ENCODE assay signal across 21 mouse cellular contexts in genomic region chr12:45068145-45068754, GRCm38 (mm10). TPM values are rescaled to one million over a fixed set of nuclear protein-coding genes. Genes with fewer than 3 reads are reported as not detected.
DNase-seq lines count a peak whose midpoint lies in the region; ATAC-seq lines count a peak whose summit lies in the region.
"Had no signal": no experiment of that assay in that cellular context is flagged by ENCODE, and none has a peak within 500 bp of the region (broad histone marks: within the 10 kb centered on the region; RNA-seq: fewer than 3 reads in every experiment).

No protein-coding gene starts in this region.

- no peak overlapping the region for H3K9ac ChIP-seq in heart, embryonic 12.5 days
- no peak overlapping the region for H3K9ac ChIP-seq in limb, embryonic 12.5 days (replicated peaks)
- H3K9ac ChIP-seq: kidney, embryonic 15.5 days; liver, embryonic 13.5 days; midbrain, embryonic 15.5 days had no signal

- WGBS in heart, embryonic 12.5 days: 81% methylated on average over 6 of the region's 6 CpGs
- 44% methylated on average over 6 of the region's 6 CpGs for WGBS in limb, embryonic 12.5 days
- WGBS in limb, embryonic 10.5 days: 66% methylated on average over 6 of the region's 6 CpGs

- peak; percentile 89 for DNase-seq in heart, adult 11 months
- DNase-seq in limb, embryonic 10.5 days (ENCODE audit: low spot score): no peak
- no peak for DNase-seq in retina, embryonic 14.5 days (ENCODE audit: low spot score)
- no peak for DNase-seq in urinary bladder, postnatal 36 days (ENCODE audit: low spot score in 2 of 2)
- DNase-seq: adrenal gland, postnatal 10 days; cerebellum, adult 11 months; cerebellum, adult 9-10 months; cerebellum, postnatal 36 days; kidney, postnatal 25 days; liver, embryonic 13.5 days; lung, adult 2 months; lung, postnatal 36 days had no signal

- no peaks in the 10 kb centered on the region for H3K36me3 ChIP-seq in heart, embryonic 12.5 days
- no peaks in the 10 kb centered on the region for H3K36me3 ChIP-seq in limb, embryonic 12.5 days
- no peaks in the 10 kb centered on the region for H3K36me3 ChIP-seq in limb, embryonic 10.5 days
- H3K36me3 ChIP-seq: kidney, embryonic 15.5 days; liver, embryonic 13.5 days; midbrain, embryonic 15.5 days had no signal

- H3K27ac ChIP-seq in heart, embryonic 12.5 days (ENCODE audit: poor library complexity, severe bottlenecking): no peak overlapping the region
- H3K27ac ChIP-seq in limb, embryonic 12.5 days: 0 out of 2 replicates have a peak overlapping the region, but pooled peaks have one; percentile 25
- H3K27ac ChIP-seq in limb, embryonic 10.5 days: no peak overlapping the region
- H3K27ac ChIP-seq: kidney, embryonic 15.5 days; liver, embryonic 13.5 days; midbrain, embryonic 15.5 days had no signal

- H3K27me3 ChIP-seq in heart, embryonic 12.5 days (replicated peaks): no peaks in the 10 kb centered on the region
- no peaks in the 10 kb centered on the region for H3K27me3 ChIP-seq in limb, embryonic 12.5 days
- 0 out of 2 replicates have a peak, but pooled peaks cover 9% of the 10 kb centered on the region for H3K27me3 ChIP-seq in limb, embryonic 10.5 days (ENCODE audit: low read depth, poor library complexity, severe bottlenecking)
- H3K27me3 ChIP-seq: kidney, embryonic 15.5 days; Patski had no signal

- H3K9me3 ChIP-seq in heart, embryonic 12.5 days (replicated peaks): no peaks in the 10 kb centered on the region
- H3K9me3 ChIP-seq in limb, embryonic 12.5 days: no peaks in the 10 kb centered on the region
- H3K9me3 ChIP-seq in limb, embryonic 10.5 days (replicated peaks): no peaks in the 10 kb centered on the region
- H3K9me3 ChIP-seq: kidney, embryonic 15.5 days; liver, embryonic 13.5 days; midbrain, embryonic 15.5 days had no signal

- no peak for ATAC-seq in heart, embryonic 12.5 days (ENCODE audit: insufficient number of reproducible peaks, low FRiP score)
- no peak for ATAC-seq in limb, embryonic 12.5 days (ENCODE audit: insufficient number of reproducible peaks, insufficient read depth, low FRiP score, low TSS enrichment, low read depth)
- ATAC-seq in granulocyte monocyte progenitor cell, adult 5-6 weeks (replicated peaks; ENCODE audit: poor library complexity, severe bottlenecking): peak; percentile 54
- ATAC-seq in megakaryocyte, adult 5-6 weeks (ENCODE audit: poor library complexity, severe bottlenecking): peak; percentile 25; the same call in 1 of the 2 replicates
- ATAC-seq: Patski had no signal

- H3K4me1 ChIP-seq in heart, embryonic 12.5 days (replicated peaks): peaks cover 49% of the 10 kb centered on the region
- H3K4me1 ChIP-seq in limb, embryonic 12.5 days (replicated peaks): peaks cover 52% of the 10 kb centered on the region
- peaks cover 49% of the 10 kb centered on the region for H3K4me1 ChIP-seq in limb, embryonic 10.5 days

- H3K4me2 ChIP-seq in heart, embryonic 12.5 days: no peak overlapping the region
- no peak overlapping the region for H3K4me2 ChIP-seq in limb, embryonic 12.5 days

- H3K4me3 ChIP-seq in heart, embryonic 12.5 days: no peak overlapping the region
- no peak overlapping the region for H3K4me3 ChIP-seq in limb, embryonic 12.5 days (replicated peaks)
- no peak overlapping the region for H3K4me3 ChIP-seq in limb, embryonic 10.5 days
- H3K4me3 ChIP-seq: kidney, embryonic 15.5 days; liver, embryonic 13.5 days; midbrain, embryonic 15.5 days had no signal

RNA-seq across cellular contexts. Expression of gene Stxbp6, which starts 6.3 kb away (rescaled TPM):
- polyA plus RNA-seq in heart, embryonic 12.5 days (2016; fragmentation: Nextera tagmentation; extraction: Ambion mirVana): 11.6 and 14.4 TPM in 2 replicates
- polyA plus RNA-seq in limb, embryonic 12.5 days (2016; fragmentation: Nextera tagmentation; extraction: Ambion mirVana): 24.6 and 29.1 TPM in 2 replicates
- 12.5 and 12.8 TPM in 2 replicates for polyA plus RNA-seq in limb, embryonic 10.5 days (2016; fragmentation: Nextera tagmentation; extraction: Ambion mirVana)
- 8.3 and 18.3 TPM in 2 replicates for total RNA-seq in granulocyte monocyte progenitor cell, adult 5-6 weeks (2014; fragmentation: Nextera tagmentation)
- total RNA-seq in granulocyte monocyte progenitor cell, adult 5-6 weeks (2017): 4.5 and 6.4 TPM in 2 replicates
- total RNA-seq in megakaryocyte, adult 5-6 weeks (2015): 43.0 and 54.7 TPM in 2 replicates
- total RNA-seq in megakaryocyte, adult 5-6 weeks (2017): 53.3 and 56.1 TPM in 2 replicates
- total RNA-seq: megakaryocyte-erythroid progenitor cell, adult 5-6 weeks; MEL had no signal

Comparison
In these comparisons a context has a peak if more than half of its experiments do, and no peak if none do; other contexts are left out.
1. ATAC-seq: peak in granulocyte monocyte progenitor cell, adult 5-6 weeks (single experiment) and megakaryocyte, adult 5-6 weeks (single experiment); none in heart, embryonic 12.5 days (single experiment) and limb, embryonic 12.5 days (single experiment).